Mouse (Mus musculus) liver, postnatal 0 days (tissue): ENCODE measurements around the gene Gm28048. TPM values are rescaled to one million over a fixed set of nuclear protein-coding genes. Genes with fewer than 3 reads are reported as not detected.

ENCODE experiments used
- ATAC-seq: fragments of 200-750 bp; cut with Nextera tagmentation; 2 replicates; pipeline ENCODE4 v1.8.0; 2017; ENCODE audit warnings: mild to moderate bottlenecking, moderate library complexity
- DNase-seq: peaks from one replicate; pipeline ENCODE4 v3.0.0-alpha.2; 2016
- H3K27ac ChIP-seq: fragments of 300-500 bp; sonication (generic); 2 replicates; pipeline ENCODE4 v1.5.1; 2014; ENCODE audit warnings: antibody characterized with exemption, moderate library complexity, mild to moderate bottlenecking, low read depth
- H3K27me3 ChIP-seq: fragments of 300-500 bp; sonication (generic); 2 replicates; pipeline ENCODE4 v1.6.1; 2014; ENCODE audit warnings: low read length, control low read depth, mixed read lengths; ENCODE audit not compliant: insufficient read depth
- H3K36me3 ChIP-seq: fragments of 300-500 bp; sonication (generic); replicated peaks from 2 replicates; pipeline ENCODE4 v1.6.1; 2014; ENCODE audit warnings: mild to moderate bottlenecking, control low read depth, low read length, moderate library complexity, mixed read lengths; ENCODE audit not compliant: insufficient read depth
- H3K4me1 ChIP-seq: fragments of 300-500 bp; sonication (generic); 2 replicates; pipeline ENCODE4 v1.6.1; 2014; ENCODE audit warnings: antibody characterized with exemption, mild to moderate bottlenecking, control low read depth; ENCODE audit not compliant: insufficient read depth
- H3K4me2 ChIP-seq: fragments of 300-500 bp; sonication (generic); 2 replicates; pipeline ENCODE4 v1.6.1; 2014; ENCODE audit warnings: low read depth, mild to moderate bottlenecking, low read length, moderate library complexity, mixed read lengths
- H3K4me3 ChIP-seq: fragments of 300-500 bp; sonication (generic); 2 replicates; pipeline ENCODE4 v1.5.1; 2014; ENCODE audit warnings: low read depth, low read length
- H3K9ac ChIP-seq: fragments of 300-500 bp; sonication (generic); replicated peaks from 2 replicates; pipeline ENCODE4 v1.6.1; 2014; ENCODE audit warnings: mild to moderate bottlenecking, moderate library complexity
- H3K9me3 ChIP-seq: fragments of 300-500 bp; sonication (generic); 2 replicates; pipeline ENCODE4 v1.6.1; 2016; ENCODE audit warnings: mild to moderate bottlenecking, control low read depth, low read length, mixed read lengths
- CTCF ChIP-seq: sonication (generic); IDR thresholded peaks from 2 replicates; pipeline ENCODE4 v1.5.1; 2016; ENCODE audit warnings: antibody characterized with exemption, low read depth
- EP300 ChIP-seq: IDR thresholded peaks from 2 replicates; pipeline ENCODE4 v1.6.1; 2016; ENCODE audit warnings: antibody characterized with exemption, low read depth, mild to moderate bottlenecking
- WGBS: fragments of 180-500 bp; shearing (Covaris S2); extraction: QIAGEN DNeasy Blood & Tissue Kit; methylation state at CpG from one replicate; pipeline ENCODE4 v1.1.7; 2014; ENCODE audit not compliant: insufficient replicate concordance; 5-methylcytosine and 5-hydroxymethylcytosine counted together
- polyA plus RNA-seq: library from polyadenylated mRNA; unstranded; fragments of >200 nt; fragmentation: Nextera tagmentation; extraction: Ambion mirVana; gene quantifications from 2 replicates; pipeline ENCODE4 v1.2.1, GENCODE M21; 2015

Gm28048 gene
- polyA plus RNA-seq, 1 experiment from 2014 or later: 11.7 TPM

DNA sequence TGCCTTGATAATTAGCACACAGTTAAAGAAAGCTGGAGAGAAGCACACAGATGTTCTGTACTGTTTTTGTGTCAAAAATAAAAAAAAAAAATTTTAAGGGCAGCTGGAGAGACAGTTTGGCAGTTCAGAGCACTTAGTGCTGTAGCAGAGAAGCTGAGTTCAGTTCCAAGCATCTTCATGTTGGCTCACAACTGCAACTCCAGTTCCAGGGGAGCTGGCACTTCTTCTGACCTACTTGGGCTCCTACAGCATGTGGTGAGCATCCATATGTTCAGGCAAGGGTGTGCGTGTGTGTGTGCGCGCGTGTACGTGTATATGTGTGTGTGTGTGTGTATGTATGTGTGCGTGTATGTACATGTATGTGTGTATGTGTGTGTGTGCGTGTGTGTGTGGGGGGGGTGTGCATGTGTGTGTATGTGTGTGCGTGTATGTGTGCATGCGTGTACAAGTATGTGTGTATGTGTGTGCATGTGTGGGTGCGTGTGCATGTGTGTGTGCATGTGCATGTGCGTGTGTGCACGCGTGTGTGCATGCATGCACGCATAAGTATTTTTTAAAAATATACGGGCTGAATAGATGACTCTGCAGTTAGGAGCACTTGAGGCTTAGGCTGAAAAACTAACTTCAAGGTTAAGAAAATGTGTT, 152.8 kb downstream of the Gm28048 start:
- Histone ChIP-seq H3K4me1 (peaks cover 4% of the 10 kb centered on the region; the same call in 1 of the 2 replicates), H3K27ac (no peak overlapping the region), H3K27me3 (no peaks in the 10 kb centered on the region), H3K9me3 (no peaks in the 10 kb centered on the region), H3K4me3 (no peak overlapping the region), H3K4me2 (no peak overlapping the region), H3K9ac (no peak overlapping the region), H3K36me3 (peaks cover 18% of the 10 kb centered on the region)
- TF ChIP-seq CTCF (no peak), EP300 (no peak)
- ATAC-seq (no peak), DNase-seq (no peak)
- 88% methylated on average over 15 of the region's 15 CpGs for WGBS

- 89% methylated on average over 4 of the region's 4 CpGs for WGBS
- Histone ChIP-seq H3K4me1 (peaks cover 4% of the 10 kb centered on the region; the same call in 1 of the 2 replicates), H3K27me3 (no peaks in the 10 kb centered on the region), H3K4me2 (no peak overlapping the region), H3K9ac (no peak overlapping the region), H3K9me3 (no peaks in the 10 kb centered on the region), H3K27ac (no peak overlapping the region), H3K36me3 (peaks cover 10% of the 10 kb centered on the region; the same call in 1 of the 2 replicates), H3K4me3 (no peak overlapping the region)
- DNase-seq (no peak), ATAC-seq (no peak)
- no peak for TF ChIP-seq EP300
- no peak for TF ChIP-seq CTCF
These were observed 154.3 kb downstream of the Gm28048 start for GRCm38 (mm10) chr11:22827514-22828080.

- Histone ChIP-seq H3K36me3 (0 out of 2 replicates have a peak, but pooled peaks cover 7% of the 10 kb centered on the region), H3K9me3 (no peaks in the 10 kb centered on the region), H3K9ac (no peak overlapping the region), H3K4me2 (no peak overlapping the region), H3K27ac (no peak overlapping the region), H3K4me1 (peaks cover 4% of the 10 kb centered on the region; the same call in 1 of the 2 replicates), H3K27me3 (no peaks in the 10 kb centered on the region), H3K4me3 (no peak overlapping the region)
- WGBS: 83% methylated on average over 6 of the region's 6 CpGs
- no peak for DNase-seq
- no peak for ATAC-seq
- TF ChIP-seq CTCF (no peak), EP300 (no peak)
These were observed 155.2 kb downstream of the Gm28048 start for GRCm38 (mm10) chr11:22826665-22827064.

DNA sequence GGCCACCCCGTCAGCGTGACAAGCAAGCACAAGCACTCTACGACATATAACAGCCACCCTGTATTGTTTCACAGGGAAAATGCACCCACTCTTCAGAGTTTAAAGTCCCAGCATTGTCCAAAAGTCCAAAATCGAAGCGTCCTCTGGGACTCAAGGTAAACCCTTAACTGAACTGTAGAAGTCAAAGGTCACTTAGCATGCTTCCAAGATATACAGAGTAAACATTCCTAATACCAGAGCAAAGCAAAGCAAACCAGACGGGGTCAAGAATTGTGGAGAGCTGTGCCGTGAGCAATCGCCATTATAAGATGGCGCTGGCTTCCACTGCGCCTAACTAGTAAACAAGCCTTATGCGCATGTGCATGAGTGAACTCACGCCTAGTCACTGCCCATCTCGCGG, 155.8 kb downstream of the Gm28048 start:
- Histone ChIP-seq H3K27ac (no peak overlapping the region), H3K9ac (no peak overlapping the region), H3K4me2 (no peak overlapping the region), H3K9me3 (no peaks in the 10 kb centered on the region), H3K4me3 (no peak overlapping the region), H3K27me3 (no peaks in the 10 kb centered on the region), H3K4me1 (peaks cover 4% of the 10 kb centered on the region; the same call in 1 of the 2 replicates), H3K36me3 (0 out of 2 replicates have a peak, but pooled peaks cover 7% of the 10 kb centered on the region)
- no peak for TF ChIP-seq EP300
- no peak for TF ChIP-seq CTCF
- DNase-seq (no peak), ATAC-seq (no peak)
- WGBS: 87% methylated on average over 14 of the region's 14 CpGs

DNA sequence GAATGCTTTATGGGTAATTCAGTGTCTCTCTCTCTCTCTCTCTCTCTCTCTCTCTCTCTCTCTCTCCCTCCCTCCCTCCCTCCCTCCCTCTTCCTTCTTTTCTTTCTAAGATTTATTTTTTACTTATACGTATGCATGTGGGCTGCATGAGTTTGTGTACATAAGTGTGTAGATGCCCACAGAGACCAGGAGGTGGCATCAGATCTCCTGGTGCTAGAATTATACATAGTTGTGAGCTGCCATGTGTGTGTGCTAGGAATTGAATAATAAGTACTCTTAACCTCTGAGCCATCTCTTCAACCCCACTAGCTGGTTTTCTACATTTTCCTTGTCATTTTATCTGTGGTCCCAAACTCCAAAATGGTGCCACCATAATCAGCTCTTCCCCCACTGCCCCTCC, 156.3 kb downstream of the Gm28048 start:
- Histone ChIP-seq H3K4me1 (peaks cover 4% of the 10 kb centered on the region; the same call in 1 of the 2 replicates), H3K4me2 (no peak overlapping the region), H3K27ac (no peak overlapping the region), H3K4me3 (no peak overlapping the region), H3K9ac (no peak overlapping the region), H3K9me3 (no peaks in the 10 kb centered on the region), H3K36me3 (0 out of 2 replicates have a peak, but pooled peaks cover 7% of the 10 kb centered on the region), H3K27me3 (no peaks in the 10 kb centered on the region)
- ATAC-seq (no peak), DNase-seq (no peak)
- TF ChIP-seq EP300 (no peak), CTCF (peak; percentile 36)
- 92% methylated on average over 1 of the region's 1 CpGs for WGBS

GRCm38 (mm10) chr11:22824049-22824705, 157.7 kb downstream of the Gm28048 start:
- Histone ChIP-seq H3K4me2 (no peak overlapping the region), H3K36me3 (no peaks in the 10 kb centered on the region), H3K9ac (no peak overlapping the region), H3K4me3 (no peak overlapping the region), H3K4me1 (peaks cover 4% of the 10 kb centered on the region; the same call in 1 of the 2 replicates), H3K27ac (no peak overlapping the region), H3K27me3 (no peaks in the 10 kb centered on the region), H3K9me3 (no peaks in the 10 kb centered on the region)
- no peak for DNase-seq
- WGBS: 42% methylated on average over 9 of the region's 9 CpGs
- ATAC-seq: no peak
- TF ChIP-seq EP300: no peak
